Mouse (Mus musculus) ES-CJ7 (cell line): ENCODE results near the gene Tmem30b.
"Not testable (repeated sequence)": the region's sequence is repeated elsewhere in the genome, so short reads cannot be mapped to it uniquely, and the experiment has no call there.

ENCODE experiments used
- DNase-seq: peaks from one replicate; pipeline ENCODE4 v3.0.0; 2011; ENCODE audit warnings: low read depth, low spot score

Tmem30b gene

DNA sequence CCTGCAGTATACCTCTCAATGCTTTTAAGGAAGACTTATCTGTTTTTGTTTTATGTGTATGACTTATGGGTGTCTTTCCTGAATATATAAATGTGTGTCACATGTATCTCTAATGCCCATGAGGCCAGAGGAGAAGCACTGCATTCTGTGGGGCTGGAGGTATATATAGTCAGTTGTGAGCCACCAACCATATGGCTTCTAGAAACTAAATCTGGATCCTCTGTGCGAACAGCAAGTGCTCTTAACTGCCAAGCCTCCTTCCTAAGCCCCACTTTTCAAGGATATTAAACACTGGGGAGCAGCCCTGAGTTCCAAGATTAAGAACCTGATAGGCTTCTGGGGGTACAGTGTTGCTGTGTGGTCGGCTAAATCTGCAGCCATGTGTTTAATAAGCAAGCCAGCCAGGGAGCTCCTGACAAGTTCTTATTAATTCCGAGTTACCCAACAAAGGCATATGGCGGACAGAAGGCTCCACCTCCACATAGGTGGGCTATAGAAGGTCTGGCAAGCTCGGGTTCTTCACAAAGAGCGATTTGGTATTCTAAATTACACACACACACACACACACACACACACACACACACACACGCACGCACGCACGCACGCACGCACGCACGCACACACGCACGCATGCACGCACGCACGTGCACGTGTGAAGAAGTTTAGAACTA, 12.5 kb upstream of the Tmem30b start:
- DNase-seq = no peak

DNA sequence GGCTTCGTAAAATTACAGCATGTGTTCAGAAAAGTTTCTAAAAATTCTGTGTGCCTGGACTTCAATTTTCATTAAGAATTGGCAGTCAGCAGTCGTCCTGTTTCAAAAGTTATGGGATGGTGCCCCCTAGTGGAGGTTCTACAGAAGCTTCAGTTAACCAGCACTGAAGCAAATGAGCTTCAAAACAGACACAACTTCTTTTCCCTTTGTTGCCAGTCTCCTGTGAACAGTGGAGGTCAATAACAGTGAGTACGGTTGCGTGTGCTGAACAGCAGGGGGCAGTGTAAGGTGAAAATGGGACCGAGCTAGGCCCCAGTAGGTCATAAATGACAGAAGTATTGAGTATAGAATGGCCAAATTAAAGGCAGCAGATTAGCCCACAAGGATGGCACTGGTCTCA, 8.0 kb upstream of the Tmem30b start:
- peak; percentile 88 for DNase-seq

DNA sequence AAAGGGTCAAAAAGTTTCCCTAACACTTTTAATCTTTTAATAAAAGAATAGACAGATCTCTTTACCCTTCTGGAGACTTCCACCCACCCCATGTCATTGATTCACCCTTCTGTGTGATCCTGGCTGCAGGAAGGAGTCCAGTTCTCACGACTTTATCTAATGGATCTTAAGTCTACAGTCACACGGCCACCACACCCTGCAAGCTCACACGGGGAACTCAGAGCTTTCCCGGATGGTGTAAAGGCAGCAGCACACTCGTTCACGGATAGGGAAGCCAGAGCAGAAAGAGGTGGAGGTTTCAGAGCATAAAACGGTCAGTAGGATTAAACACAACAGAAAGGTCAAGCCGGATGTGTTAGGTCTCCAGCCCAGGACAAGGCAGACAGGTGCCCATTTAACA, 2.1 kb upstream of the Tmem30b start:
- DNase-seq = no peak

DNA sequence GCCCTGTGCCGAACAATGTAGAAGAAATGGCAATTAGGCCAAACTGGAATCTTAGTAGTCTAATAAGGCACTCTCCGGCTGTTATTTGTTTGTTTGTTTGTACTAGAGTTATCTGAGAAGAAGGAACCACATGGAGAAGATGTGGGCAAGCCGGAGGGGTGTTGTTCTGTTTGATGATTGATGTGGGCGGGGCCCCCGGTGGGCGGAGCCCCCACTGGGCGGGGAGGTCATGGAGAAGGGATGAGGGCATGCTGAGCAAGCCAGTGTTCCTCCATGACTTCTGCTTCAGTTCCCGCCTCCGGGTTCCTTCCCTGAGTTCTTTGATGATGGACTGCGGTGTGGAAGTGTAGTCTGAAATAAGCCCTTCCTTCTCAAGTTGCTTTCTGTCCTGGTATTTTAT, 1.5 kb upstream of the Tmem30b start:
- DNase-seq = peak; percentile 47

DNA sequence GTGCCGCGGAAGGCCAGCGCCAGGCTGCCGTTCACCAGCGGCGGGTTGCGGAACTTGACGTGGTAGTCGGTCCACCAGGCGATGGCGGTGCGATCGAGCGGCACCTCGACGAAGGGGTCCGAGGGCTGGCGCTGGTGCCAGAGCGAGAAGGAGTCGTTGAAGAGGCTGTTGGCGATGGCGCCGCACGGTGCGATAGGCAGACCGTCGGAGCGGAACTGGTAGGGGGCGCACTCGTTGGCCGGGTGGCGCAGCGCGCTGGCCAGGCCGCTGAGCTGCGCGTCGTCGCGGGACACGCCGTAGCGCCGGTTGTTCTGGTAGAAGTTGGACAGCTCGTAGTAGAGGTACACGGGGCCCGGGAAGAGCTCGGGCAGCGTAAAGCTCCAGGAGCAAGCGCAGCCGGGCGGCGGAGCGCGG, 513 bp downstream of the Tmem30b start:
- DNase-seq = peak; percentile 40

DNA sequence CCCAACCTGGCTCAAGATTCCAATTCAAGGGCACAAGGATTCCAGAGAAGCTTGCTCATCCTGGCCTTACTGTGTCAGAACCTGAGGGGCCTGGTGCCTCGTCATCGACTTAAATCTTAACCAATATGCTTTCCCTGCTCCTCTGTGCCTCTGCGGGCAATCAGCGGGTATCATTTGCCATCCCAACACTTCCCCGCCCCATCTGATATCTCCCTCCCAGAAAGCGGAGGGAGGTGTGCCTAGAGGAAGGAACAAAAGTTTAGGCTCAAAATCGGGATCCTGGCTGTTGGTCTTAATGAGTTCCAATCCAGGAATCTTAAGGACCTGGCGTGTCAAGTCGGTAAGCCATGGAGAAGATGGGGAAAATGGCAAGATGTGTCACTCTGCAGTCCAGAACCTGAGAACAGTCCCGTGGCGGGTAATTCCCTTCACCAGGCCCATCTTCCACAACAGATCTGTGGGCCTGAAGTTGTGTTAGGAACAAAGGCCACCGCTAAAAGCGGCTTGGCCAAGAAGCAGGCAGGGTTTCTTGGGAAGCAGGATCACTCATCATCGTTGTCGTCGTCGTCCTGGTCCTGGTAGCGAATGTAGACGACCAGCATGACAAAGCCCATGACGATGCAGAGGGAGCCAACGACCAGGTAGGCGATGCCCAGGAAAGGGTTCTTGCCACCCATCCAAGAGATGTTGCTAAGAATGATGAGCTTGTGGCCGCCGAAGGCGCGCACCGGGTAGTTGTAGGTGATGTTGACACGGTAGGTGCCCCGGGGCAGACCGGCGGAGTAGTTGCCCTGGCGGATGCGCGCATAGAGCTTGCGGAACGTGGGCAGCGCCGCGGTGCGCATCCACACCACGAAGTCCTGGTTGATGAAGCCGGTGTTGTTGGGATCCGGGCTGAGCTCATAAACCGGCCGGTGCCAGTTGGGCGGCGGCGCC, 1.2 kb downstream of the Tmem30b start:
- peak; percentile 21 for DNase-seq

DNA sequence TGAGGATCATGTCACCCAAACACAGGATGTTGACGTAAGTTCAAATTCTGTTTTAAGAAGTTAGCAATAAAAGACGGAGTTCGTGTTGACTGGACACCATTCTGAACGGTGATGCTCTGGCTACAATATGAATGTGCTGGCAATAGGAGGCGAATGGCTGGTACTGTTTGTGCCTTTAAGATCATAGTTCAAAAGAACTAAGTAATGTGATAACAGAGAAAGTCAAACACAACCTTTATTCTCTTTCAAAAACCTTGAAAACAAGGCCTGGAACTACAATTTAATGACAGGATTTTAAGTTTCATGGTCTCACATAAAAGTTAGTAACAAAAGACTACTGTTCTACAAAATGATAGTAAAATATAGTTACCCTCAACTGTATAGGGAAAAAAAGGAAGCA, 3.0 kb downstream of the Tmem30b start:
- no peak for DNase-seq

DNA sequence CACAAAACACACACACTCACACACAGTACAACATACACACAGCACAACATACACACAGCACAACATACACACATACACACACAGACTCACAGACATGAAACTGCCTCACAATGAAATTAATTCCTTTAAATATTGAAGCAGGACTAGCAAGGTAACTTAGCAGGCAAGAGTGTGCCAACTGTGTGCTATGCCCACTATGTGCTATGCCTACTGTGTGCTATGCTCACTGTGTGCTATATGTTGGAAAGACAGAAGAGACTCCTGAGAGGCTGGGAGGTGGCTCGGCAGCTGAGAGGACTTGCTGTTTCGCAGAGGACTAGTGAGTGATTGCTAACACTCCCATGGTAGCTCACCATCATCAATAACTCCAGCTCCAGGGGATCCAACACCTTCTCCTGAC, 5.8 kb downstream of the Tmem30b start:
- DNase-seq = no peak

DNA sequence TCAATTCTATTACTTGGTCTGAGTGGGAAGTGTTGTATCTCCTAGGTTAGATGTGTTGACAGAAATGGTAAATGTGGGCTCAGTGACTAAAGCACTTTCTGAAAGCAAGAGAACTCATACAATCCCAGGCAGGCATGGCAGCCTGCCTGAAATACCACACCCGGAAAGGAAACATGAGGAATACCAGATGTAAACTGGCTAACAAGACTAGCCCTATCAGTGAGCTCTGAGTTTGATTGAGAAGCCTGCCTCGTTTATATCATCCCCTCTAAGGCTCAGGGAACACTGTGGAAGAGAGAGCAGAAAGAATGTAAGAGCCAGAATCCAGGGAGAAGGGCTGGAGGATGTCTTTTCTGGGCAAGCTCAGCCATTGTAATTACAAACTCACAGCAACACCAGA, 7.0 kb downstream of the Tmem30b start:
- DNase-seq = no peak

DNA sequence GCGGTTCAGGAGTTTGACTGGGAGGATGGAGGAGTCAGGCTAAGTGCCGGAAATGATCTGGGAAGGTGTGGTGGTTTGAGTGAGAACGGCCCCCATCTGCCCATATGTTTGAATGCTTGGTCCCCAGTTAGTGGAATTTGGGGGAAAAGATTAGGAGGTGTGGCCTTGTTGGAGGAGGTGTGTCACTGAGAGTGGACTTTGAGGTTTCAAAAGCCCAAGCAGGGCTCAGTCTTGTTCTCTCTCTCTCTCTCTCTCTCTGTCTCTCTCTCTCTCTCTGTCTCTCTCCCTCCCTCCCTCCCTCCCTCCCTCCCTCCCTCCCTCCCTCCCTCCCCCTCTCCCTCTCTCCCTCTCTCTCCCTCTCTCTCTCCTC, 8.1 kb downstream of the Tmem30b start:
- DNase-seq = not testable (repeated sequence)

DNA sequence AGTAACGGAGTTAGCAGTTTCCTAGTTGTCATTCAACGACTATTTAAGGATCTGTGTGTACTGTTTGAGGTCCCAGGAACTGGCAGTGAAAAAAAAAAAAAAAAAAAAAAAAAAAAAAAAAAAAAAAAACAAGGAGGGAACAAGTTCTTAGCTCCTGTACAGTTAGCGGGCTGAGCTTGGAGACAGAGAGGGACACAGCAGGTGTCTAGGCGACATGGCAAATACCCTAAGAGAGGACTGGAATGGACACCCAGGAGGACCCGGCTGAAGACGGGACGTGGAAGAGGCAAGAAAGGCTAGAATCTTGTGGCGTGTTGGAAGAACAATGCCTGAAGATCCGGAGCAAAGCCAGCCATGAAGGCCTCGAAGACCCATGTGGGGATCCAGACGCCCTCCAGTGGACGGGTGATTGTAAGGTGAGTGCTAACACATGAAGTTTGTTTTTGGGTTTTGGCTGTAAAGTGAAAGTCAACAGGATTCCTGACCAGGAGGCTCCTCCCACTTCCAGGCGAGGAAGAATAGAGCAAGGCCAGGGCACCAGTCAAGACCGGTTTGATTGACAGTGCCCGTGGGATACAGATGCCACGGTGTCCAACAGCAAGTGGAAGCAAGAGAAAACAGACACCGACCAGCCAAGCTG, 8.6 kb downstream of the Tmem30b start:
- peak; percentile 90 for DNase-seq

DNA sequence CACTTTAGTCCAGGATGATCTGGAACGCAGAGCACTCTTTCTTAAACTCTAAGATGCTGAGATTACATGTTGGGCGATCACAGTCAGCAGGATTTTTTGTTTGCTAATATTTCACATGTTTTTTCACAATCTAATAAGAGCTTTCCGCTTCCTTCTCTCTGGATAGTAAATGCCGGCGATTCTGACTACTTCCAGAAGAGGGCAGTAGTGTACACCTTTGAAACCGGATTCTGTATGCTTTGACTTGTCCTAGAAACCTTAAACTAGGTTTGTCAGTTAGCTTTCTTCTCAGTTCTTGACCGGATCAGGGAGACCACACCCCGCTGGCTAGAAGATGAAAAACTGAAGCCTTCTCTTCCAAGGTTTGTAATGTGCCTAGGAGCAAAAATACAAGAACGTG, 11.6 kb downstream of the Tmem30b start:
- DNase-seq = peak; percentile 69

DNA sequence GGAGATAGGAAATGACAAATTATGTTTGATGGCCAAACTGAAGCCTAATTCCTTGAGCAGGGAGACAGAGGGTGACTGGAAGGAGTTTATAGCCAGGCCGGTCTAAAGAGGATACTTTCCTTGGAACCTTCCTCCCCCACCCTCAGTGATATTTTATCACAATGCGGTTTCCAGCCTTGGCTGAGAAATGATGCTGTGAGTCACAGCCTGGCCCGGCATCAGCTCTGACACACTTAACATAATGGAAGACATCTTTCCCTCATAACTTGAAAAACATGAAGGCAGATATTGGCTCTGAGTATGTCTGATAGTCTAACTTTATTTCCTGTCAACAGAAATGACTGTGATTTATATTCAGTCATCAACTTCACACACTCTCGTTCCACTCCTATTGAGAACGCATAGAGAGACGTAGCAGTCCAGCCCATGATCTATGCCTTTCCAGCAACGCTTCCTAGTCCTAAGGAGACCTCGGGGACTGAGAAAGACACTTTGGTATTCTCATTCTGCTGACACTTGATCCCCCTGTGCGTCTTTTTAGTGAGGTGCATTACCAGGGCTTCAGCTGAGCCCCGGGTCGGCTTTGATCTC, 14.2 kb downstream of the Tmem30b start:
- DNase-seq = no peak

DNA sequence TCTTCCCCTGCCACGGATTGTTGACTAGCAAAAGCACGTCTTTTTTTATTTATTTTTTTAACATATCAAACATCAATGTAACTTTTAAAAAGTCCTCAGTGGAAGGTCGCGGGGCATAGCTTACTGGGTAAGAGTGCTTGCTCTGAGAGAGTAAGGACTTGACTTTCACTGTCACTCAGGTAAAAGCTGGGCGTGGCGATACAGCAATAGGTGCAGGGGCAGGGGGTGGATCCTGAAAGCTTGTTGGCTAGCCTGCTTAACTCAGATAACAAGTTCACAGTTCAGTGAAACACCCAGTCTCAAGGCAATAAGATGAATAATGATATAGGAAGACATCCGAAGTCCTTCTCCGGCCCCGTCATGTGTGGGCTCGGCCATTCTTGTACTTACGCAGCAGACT, 16.6 kb downstream of the Tmem30b start:
- no peak for DNase-seq

DNA sequence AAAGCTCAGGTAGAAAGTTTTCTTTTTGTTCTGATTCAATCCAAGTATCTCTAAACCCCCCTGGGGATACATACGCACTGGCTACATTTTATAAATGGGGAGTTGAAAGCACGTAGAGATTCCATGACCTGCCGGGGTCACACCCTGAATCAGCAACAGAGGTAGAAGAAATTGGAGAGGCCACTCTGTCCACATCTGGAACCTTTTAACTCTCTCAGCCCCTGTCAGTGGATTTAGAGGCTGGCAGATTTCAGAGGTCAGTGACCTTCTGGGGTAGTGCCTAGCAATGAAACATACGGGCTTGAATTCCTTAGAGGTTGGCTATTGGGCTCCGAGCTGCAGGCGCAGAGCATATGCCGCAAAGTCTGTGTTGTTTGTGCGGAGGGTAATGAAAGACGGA, 17.1 kb downstream of the Tmem30b start:
- DNase-seq = no peak

DNA sequence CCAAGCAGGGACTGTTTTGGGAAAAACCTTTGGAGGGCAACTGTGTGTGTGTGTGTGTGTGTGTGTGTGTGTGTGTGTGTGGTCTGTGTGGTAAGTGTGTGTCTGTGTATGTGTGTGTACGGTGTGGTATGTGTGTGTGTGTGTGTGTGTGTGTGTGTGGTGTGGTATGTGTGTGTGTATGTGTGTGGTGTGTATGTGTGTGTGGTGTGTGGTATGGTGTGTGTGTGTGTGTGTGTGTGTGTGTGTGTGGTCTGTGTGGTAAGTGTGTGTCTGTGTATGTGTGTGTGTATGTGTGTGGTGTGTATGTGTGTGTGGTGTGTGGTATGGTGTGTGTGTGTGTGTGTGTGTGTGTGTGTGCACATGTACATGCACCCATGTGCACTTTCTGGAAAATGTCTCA, 18.1 kb downstream of the Tmem30b start:
- DNase-seq = not testable (repeated sequence)

DNA sequence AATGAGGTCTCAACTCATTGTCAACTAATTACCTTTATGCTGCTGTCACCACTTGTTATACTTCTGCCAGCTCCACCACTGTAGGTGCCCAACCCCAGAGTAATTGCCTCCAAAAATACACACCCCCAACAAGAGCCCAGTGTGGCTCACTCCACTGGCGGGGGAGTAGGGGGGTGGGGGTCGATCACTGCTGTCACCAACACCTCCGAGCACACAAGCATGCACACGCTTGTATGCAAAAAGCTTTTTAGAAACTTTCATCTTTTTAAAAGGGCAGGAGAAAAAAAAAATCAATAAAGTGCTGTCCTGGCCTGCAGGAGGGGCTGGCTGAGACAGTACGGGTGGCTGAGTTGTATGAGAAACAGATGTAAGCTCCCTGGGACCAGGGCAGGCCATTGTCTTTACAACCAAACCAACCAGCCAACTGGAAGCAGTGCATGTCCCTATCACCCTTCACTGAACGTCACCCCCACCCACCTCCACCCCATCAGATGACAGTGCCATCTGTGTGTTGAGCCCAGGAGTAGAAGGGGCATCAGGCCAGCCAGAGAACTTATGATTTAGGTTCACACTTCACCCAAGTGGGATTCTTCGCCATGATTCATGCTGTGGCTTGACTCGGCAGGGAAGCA, 20.8 kb downstream of the Tmem30b start:
- DNase-seq = no peak

DNA sequence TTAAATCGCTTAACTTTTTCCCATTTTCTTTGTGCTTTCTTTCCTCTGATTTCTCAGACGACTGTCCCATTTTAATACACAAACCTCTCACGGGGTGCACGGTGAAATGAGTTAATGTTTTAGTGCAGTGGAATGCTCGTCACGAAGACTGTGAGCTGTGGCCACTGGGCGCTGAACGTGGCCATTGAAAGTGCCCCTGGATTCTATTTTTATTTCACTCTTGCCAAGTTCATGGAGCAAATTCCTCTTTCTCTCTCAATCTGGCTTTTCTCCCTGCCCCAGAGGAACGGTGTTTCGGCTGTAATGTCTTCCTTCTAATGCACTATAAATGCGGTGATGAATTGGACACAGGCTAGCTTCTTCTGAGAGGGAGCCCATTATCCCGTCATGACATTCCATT, 23.1 kb downstream of the Tmem30b start:
- no peak for DNase-seq

DNA sequence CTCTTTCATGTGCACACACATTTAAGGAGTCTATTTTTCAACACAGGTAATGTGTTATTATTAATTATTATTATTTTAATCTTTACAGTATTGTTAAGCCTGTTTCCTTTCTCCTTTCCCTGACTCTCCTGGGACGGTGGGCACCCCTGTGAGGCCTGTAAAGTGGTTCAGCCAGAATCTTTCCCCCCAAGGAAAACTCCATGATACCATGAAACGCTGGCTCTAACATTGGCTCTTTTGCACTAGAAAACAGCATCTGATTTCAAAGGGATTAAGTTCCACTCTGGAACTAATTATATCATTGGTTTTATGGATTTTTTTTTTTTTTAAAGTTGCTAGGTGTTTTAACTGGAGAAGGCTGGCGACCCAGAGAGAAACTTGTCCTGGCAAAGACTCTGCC, 24.2 kb downstream of the Tmem30b start:
- DNase-seq = no peak

DNA sequence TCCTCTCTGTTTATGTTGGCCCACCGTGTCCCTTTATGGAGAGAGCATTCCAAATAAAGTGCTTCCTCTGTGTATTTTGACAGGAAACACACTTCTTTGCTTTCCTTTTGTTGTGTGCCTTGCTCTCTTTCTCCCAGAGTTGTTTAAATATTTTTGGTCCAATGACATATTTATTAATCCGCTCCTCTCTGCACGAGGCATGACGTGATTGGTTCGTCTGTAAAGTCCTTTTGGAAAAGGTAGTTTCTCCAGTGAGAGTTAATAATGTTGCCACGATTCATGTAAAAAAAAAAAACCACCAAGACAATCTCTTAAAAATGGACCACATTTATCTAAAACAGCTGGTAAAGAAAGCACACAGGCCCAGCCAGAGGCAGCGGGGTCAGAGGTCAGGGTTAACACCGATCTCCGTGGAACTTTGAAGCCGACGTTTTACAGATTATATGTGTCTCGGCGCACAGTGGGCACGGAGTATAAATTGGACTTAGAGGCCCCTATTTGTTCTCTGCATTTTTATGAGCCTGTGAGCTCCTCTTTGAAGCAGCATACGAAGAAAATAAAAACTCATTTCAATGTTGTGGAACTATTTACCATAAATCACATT, 24.9 kb downstream of the Tmem30b start:
- DNase-seq = no peak

DNA sequence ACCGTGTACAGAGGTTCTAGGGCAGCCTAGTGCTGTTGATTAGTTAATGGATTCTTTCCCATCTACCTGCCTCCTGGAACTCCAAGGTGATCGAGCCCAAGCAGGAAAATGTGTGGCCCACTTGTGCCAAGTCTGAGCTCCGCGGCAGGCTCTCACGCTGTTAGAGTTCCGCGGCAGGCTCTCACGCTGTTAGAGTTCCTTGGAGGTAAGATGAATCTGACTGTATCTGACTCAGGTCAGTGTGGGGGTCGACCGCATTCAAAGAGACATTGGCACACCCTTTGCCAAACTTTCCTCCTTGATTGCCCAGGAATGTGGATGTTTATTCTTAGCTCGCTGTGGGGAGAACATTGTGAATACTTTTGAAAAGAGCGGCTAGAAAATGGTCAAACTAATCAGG, 28.4 kb downstream of the Tmem30b start:
- peak; percentile 10 for DNase-seq
